Mouse (Mus musculus): Measurements from ENCODE around the gene Myo1d. TPM values are rescaled to one million over a fixed set of nuclear protein-coding genes. Genes with fewer than 3 reads are reported as not detected.
A peak's percentile ranks its signal among the peaks of the same experiment; 100 is the strongest.

Gene Myo1d
- total and polyA plus RNA-seq, 2 experiments from 2014 or later: 1.8 to 2.5 TPM

DNA sequence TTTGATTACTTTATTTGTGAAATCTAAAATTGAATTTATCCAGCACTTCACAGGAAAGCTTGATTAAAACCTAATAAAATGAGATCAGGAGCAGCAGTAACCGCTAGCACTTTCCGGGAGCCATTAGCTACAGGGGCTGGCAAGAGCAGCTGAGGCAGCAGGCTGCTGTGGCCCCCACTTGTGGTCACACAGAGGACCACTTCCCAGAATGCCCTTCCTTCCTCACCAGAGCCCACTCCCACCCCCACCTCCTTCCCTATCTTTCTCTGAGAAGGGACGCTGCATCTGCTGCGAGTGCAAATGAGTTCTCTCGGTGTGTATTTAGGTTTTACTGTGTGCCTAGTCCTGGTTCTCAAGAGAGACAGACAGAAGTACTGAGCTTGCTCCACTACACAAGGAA lies 219.1 kb downstream of the Myo1d start:
- Histone ChIP-seq H3K27ac (ENCODE audit: low read depth, low read length) (no peak overlapping the region), H3K4me2 (ENCODE audit: low read depth, low read length, poor library complexity, severe bottlenecking) (no peak overlapping the region), H3K27me3 (ENCODE audit: insufficient read depth, low read length) (no peaks in the 10 kb centered on the region), H3K9me3 (ENCODE audit: low read length) (no peaks in the 10 kb centered on the region), H3K9ac (replicated peaks; ENCODE audit: low read length, poor library complexity, severe bottlenecking) (no peak overlapping the region), H3K4me1 (ENCODE audit: insufficient read depth, low read length) (0 out of 2 replicates have a peak, but pooled peaks cover 3% of the 10 kb centered on the region), H3K4me3 (ENCODE audit: low read depth, low read length) (no peak overlapping the region), H3K36me3 (ENCODE audit: insufficient read depth, low read length) (no peaks in the 10 kb centered on the region)
- no peak for ATAC-seq (ENCODE audit: low FRiP score)
- DNase-seq (ENCODE audit: low spot score): no peak
- WGBS: 78% methylated on average over 5 of the region's 5 CpGs
- no peak for TF ChIP-seq CTCF (IDR thresholded peaks at IDR 0.05)

GRCm38 (mm10) chr11:80555416-80555815 lies 224.4 kb downstream of the Myo1d start:
- DNase-seq (ENCODE audit: low spot score) (no peak), ATAC-seq (ENCODE audit: low FRiP score) (no peak)
- Histone ChIP-seq H3K9ac (replicated peaks; ENCODE audit: low read length, poor library complexity, severe bottlenecking) (no peak overlapping the region), H3K36me3 (ENCODE audit: insufficient read depth, low read length) (no peaks in the 10 kb centered on the region), H3K9me3 (ENCODE audit: low read length) (no peaks in the 10 kb centered on the region), H3K4me3 (ENCODE audit: low read depth, low read length) (no peak overlapping the region), H3K27ac (ENCODE audit: low read depth, low read length) (no peak overlapping the region), H3K4me2 (ENCODE audit: low read depth, low read length, poor library complexity, severe bottlenecking) (no peak overlapping the region), H3K4me1 (ENCODE audit: insufficient read depth, low read length) (0 out of 2 replicates have a peak, but pooled peaks cover under 1% of the 10 kb centered on the region), H3K27me3 (ENCODE audit: insufficient read depth, low read length) (no peaks in the 10 kb centered on the region)
- 89% methylated on average over 5 of the region's 5 CpGs for WGBS
- TF ChIP-seq CTCF (IDR thresholded peaks at IDR 0.05): no peak

GRCm38 (mm10) chr11:80553046-80553445 lies 226.8 kb downstream of the Myo1d start:
- 81% methylated on average over 11 of the region's 11 CpGs for WGBS

DNA sequence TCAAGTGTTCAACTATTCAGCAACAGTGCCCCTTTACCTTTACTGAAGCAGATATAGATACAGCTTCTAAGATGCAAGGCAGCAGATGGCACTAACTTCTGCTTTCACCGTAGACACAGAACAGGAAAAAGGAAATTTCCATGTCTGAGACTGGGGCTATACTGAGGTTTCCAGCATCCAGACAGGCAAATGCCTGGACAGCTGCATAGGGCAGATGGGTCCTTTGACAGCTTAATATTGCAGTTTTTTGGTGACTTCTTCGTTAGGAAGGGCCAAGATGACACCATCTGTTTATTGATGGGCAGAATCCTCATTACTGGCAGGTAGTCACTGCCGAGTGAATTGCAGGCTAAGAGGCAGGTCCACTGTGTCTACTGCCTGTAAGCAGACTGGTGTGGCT lies 228.2 kb downstream of the Myo1d start:
- ATAC-seq (ENCODE audit: low FRiP score): no peak
- no peak overlapping the region for H3K9ac ChIP-seq (replicated peaks; ENCODE audit: low read length, poor library complexity, severe bottlenecking)
- no peaks in the 10 kb centered on the region for H3K9me3 ChIP-seq (ENCODE audit: low read length)
- peak; percentile 68 for DNase-seq (ENCODE audit: low spot score)
- no peak overlapping the region for H3K4me3 ChIP-seq (ENCODE audit: low read depth, low read length)
- peak overlapping the region; percentile 48; the same call in 1 of the 2 replicates for H3K27ac ChIP-seq (ENCODE audit: low read depth, low read length)
- H3K4me1 ChIP-seq (ENCODE audit: insufficient read depth, low read length): 0 out of 2 replicates have a peak, but pooled peaks cover 8% of the 10 kb centered on the region
- no peak overlapping the region for H3K4me2 ChIP-seq (ENCODE audit: low read depth, low read length, poor library complexity, severe bottlenecking)
- peak; percentile 16; the same call in 1 of the 2 replicates for TF ChIP-seq CTCF (IDR thresholded peaks at IDR 0.05)
- H3K27me3 ChIP-seq (ENCODE audit: insufficient read depth, low read length): no peaks in the 10 kb centered on the region
- WGBS: 49% methylated on average over 3 of the region's 3 CpGs
- no peaks in the 10 kb centered on the region for H3K36me3 ChIP-seq (ENCODE audit: insufficient read depth, low read length)

More at GRCm38 (mm10) chr11:80553046-80553445, 226.8 kb downstream of the Myo1d start:
- TF ChIP-seq CTCF (IDR thresholded peaks at IDR 0.05): no peak
- Histone ChIP-seq H3K4me2 (ENCODE audit: low read depth, low read length, poor library complexity, severe bottlenecking) (no peak overlapping the region), H3K4me1 (ENCODE audit: insufficient read depth, low read length) (0 out of 2 replicates have a peak, but pooled peaks cover 8% of the 10 kb centered on the region), H3K9me3 (ENCODE audit: low read length) (no peaks in the 10 kb centered on the region), H3K27ac (ENCODE audit: low read depth, low read length) (no peak overlapping the region), H3K36me3 (ENCODE audit: insufficient read depth, low read length) (no peaks in the 10 kb centered on the region), H3K27me3 (ENCODE audit: insufficient read depth, low read length) (no peaks in the 10 kb centered on the region), H3K9ac (replicated peaks; ENCODE audit: low read length, poor library complexity, severe bottlenecking) (no peak overlapping the region), H3K4me3 (ENCODE audit: low read depth, low read length) (no peak overlapping the region)
- ATAC-seq (ENCODE audit: low FRiP score) (no peak), DNase-seq (ENCODE audit: low spot score) (no peak)

DNA sequence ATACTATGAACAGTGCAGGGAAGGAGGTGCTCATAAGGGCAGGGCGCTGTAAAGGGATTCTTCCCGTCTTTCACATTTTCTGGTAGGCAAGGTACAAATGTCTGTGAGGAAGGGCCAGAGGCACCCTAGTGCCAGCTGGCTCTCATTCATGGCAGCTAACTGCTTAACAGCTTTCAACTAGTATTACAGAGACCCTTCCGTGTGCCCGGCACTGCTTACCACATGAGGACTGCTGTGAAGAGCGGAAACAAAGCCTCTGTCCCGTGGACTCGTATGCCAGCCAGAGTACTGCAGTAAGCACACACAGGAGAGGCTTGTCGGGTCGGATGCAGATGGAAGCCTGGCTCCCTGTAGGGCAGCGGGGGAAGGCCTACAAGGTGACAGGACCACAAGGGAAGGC lies 229.6 kb downstream of the Myo1d start:
- Histone ChIP-seq H3K27ac (ENCODE audit: low read depth, low read length) (no peak overlapping the region), H3K27me3 (ENCODE audit: insufficient read depth, low read length) (no peaks in the 10 kb centered on the region), H3K9ac (replicated peaks; ENCODE audit: low read length, poor library complexity, severe bottlenecking) (no peak overlapping the region)

DNA sequence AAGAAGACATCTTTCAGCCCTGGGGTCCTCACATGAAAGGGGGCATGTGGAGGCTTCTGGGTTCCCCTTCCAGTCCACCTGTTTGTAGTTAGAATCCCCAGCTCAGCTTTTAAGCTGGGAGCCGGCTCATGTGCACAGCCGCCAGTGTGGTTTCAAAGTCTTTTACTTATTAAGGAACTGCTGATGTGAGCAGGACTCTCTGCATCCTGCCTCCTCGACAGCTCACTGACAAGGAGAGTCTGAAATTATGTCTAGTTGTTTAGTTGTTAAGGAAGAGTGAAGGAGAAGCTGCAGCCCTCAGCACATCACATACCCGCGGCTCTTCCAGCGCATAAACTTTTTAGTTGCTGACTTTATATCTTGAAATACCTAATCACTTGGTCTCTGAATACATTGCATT lies 230.0 kb downstream of the Myo1d start:
- H3K36me3 ChIP-seq (ENCODE audit: insufficient read depth, low read length): no peaks in the 10 kb centered on the region
- no peak for TF ChIP-seq CTCF (IDR thresholded peaks at IDR 0.05)
- no peak overlapping the region for H3K27ac ChIP-seq (ENCODE audit: low read depth, low read length)

More for the DNA sequence above, 229.6 kb downstream of the Myo1d start:
- H3K9me3 ChIP-seq (ENCODE audit: low read length): no peaks in the 10 kb centered on the region
- 48% methylated on average over 10 of the region's 10 CpGs for WGBS
- 0 out of 2 replicates have a peak, but pooled peaks cover 8% of the 10 kb centered on the region for H3K4me1 ChIP-seq (ENCODE audit: insufficient read depth, low read length)
- ATAC-seq (ENCODE audit: low FRiP score) (no peak), DNase-seq (ENCODE audit: low spot score) (peak; percentile 67)
- H3K4me3 ChIP-seq (ENCODE audit: low read depth, low read length): no peak overlapping the region
- no peak for TF ChIP-seq CTCF (IDR thresholded peaks at IDR 0.05)
- no peak overlapping the region for H3K4me2 ChIP-seq (ENCODE audit: low read depth, low read length, poor library complexity, severe bottlenecking)
- H3K36me3 ChIP-seq (ENCODE audit: insufficient read depth, low read length): no peaks in the 10 kb centered on the region

More for the DNA sequence above, 230.0 kb downstream of the Myo1d start:
- Histone ChIP-seq H3K4me3 (ENCODE audit: low read depth, low read length) (no peak overlapping the region), H3K27me3 (ENCODE audit: insufficient read depth, low read length) (no peaks in the 10 kb centered on the region), H3K4me1 (ENCODE audit: insufficient read depth, low read length) (0 out of 2 replicates have a peak, but pooled peaks cover 8% of the 10 kb centered on the region), H3K4me2 (ENCODE audit: low read depth, low read length, poor library complexity, severe bottlenecking) (no peak overlapping the region), H3K9me3 (ENCODE audit: low read length) (no peaks in the 10 kb centered on the region), H3K9ac (replicated peaks; ENCODE audit: low read length, poor library complexity, severe bottlenecking) (no peak overlapping the region)
- ATAC-seq (ENCODE audit: low FRiP score): no peak
- no peak for DNase-seq (ENCODE audit: low spot score)
- WGBS: 53% methylated on average over 6 of the region's 6 CpGs

Data from midbrain, postnatal 0 days (tissue).